Mouse (Mus musculus) megakaryocyte, embryonic 14.5 days (primary cell): ENCODE data around the gene Fam83d.

Experiments used
- FLI1 ChIP-seq: IDR thresholded peaks from 2 replicates; pipeline ENCODE4 v1.6.1; 2012; ENCODE audit warnings: low read length, inconsistent platforms, mixed read lengths
- GATA1 ChIP-seq: IDR thresholded peaks from 3 replicates; pipeline ENCODE4 v1.6.1; 2012; ENCODE audit warnings: mixed read lengths, low read length, inconsistent platforms, borderline replicate concordance

DNA sequence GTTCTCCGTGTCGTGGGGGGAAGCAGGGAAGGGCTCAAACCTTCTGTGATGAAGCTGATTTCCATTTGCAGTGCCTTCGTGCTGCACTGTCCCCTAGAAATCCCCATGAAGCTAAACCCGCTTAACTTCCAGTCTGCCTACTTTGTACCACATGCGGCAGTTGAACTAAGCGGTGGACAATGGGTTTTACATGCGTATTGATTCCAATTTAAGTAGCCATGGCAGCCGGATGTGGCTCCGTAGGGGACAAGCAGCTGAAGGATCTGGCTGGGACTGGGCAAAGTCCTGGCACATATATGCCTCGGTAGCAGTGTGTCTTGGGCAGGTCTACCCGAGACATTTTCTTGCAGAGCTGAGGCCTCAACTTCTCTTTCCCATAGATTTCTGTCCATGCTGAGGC is 29.3 kb upstream of the Fam83d start:
- TF ChIP-seq GATA1 (no peak), FLI1 (no peak)
